ENCODE assay signal across 8 mouse cellular contexts in the genomic region with DNA sequence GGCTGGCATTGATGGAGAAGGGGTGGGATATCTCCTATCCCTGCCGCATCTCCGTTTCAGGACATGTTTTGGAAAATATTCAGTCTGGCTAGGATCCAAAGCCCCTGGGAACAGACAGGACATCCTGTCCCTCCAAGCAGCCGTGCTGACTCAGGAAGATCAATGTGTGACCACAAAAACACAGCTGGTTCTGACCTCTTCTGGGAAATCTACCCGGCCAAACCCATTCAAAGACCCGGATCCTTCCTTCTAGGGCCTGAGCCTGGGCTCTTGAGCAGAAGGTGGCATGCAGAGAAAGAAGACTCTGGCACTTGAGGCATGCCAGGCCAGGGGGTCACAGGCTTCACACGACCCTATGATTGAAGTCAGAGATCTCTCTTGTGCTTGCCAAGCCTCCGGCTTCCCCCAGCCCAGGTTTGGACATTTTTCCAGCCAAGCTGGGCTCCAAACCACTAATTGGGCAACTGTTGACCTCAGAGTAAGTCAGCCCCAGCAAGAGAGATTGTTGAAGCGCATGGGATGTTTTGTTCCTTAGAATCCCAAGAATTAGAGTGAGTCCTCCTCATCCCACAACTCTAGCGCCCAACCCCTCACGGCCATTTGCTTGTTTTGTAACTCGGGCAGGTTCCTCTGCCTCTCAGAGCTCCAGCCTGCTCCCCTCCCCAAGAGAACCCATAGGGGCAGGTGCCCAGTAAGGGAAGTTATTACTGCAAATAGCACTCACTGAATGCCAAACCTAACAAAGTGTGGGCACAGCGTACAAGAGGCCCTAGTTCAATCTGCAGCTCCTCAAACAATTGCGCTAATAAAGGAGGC. TPM values are rescaled to one million over a fixed set of nuclear protein-coding genes. Genes with fewer than 3 reads are reported as not detected.
DNase-seq lines count a peak whose midpoint lies in the region; ATAC-seq and TF ChIP-seq lines count a peak whose summit lies in the region.

No protein-coding gene starts in this region.

- no peak for TF ChIP-seq CTCF in lung, embryonic 14.5 days (IDR thresholded peaks at IDR 0.05; ENCODE audit: low read depth)

- no peak overlapping the region for H3K4me2 ChIP-seq in kidney, embryonic 14.5 days (replicated peaks; ENCODE audit: low read depth, low read length)
- no peak overlapping the region for H3K4me2 ChIP-seq in lung, embryonic 14.5 days

- 68% methylated on average over 13 of the region's 13 CpGs for WGBS in kidney, embryonic 14.5 days
- WGBS in embryonic facial prominence, embryonic 10.5 days, result 74% methylated on average over 13 of the region's 13 CpGs
- 51% methylated on average over 13 of the region's 13 CpGs for WGBS in lung, embryonic 14.5 days

- no peak for ATAC-seq in kidney, embryonic 14.5 days (ENCODE audit: low FRiP score, low TSS enrichment)
- ATAC-seq in lung, embryonic 14.5 days (ENCODE audit: insufficient read depth), result peak; percentile 40; the same call in 1 of the 2 replicates
- ATAC-seq in monocyte, adult 5-6 weeks (replicated peaks; ENCODE audit: insufficient number of reproducible peaks, low FRiP score, low TSS enrichment, poor library complexity, severe bottlenecking), result no peak

- no peaks in the 10 kb centered on the region for H3K36me3 ChIP-seq in kidney, embryonic 14.5 days (ENCODE audit: control insufficient read depth, insufficient read depth, low read length)
- no peaks in the 10 kb centered on the region for H3K36me3 ChIP-seq in embryonic facial prominence, embryonic 10.5 days (replicated peaks)
- H3K36me3 ChIP-seq in lung, embryonic 14.5 days (ENCODE audit: insufficient read depth), result no peaks in the 10 kb centered on the region

- H3K4me1 ChIP-seq in kidney, embryonic 14.5 days (ENCODE audit: control insufficient read depth, insufficient read depth, low read length), result 0 out of 2 replicates have a peak, but pooled peaks cover 4% of the 10 kb centered on the region
- H3K4me1 ChIP-seq in embryonic facial prominence, embryonic 10.5 days, result peaks cover 15% of the 10 kb centered on the region; the same call in 1 of the 2 replicates
- peaks cover 7% of the 10 kb centered on the region; the same call in 1 of the 2 replicates for H3K4me1 ChIP-seq in lung, embryonic 14.5 days (ENCODE audit: insufficient read depth)

- no peak overlapping the region for H3K4me3 ChIP-seq in kidney, embryonic 14.5 days (ENCODE audit: low read length)
- no peak overlapping the region for H3K4me3 ChIP-seq in embryonic facial prominence, embryonic 10.5 days
- no peak overlapping the region for H3K4me3 ChIP-seq in lung, embryonic 14.5 days (ENCODE audit: low read depth, low read length)

- no peaks in the 10 kb centered on the region for H3K9me3 ChIP-seq in kidney, embryonic 14.5 days (ENCODE audit: control insufficient read depth, low read length)
- H3K9me3 ChIP-seq in embryonic facial prominence, embryonic 10.5 days, result no peaks in the 10 kb centered on the region
- H3K9me3 ChIP-seq in lung, embryonic 14.5 days (ENCODE audit: low read depth, low read length), result no peaks in the 10 kb centered on the region

- H3K9ac ChIP-seq in kidney, embryonic 14.5 days (ENCODE audit: low read depth, low read length), result no peak overlapping the region
- H3K9ac ChIP-seq in lung, embryonic 14.5 days, result no peak overlapping the region

- no peaks in the 10 kb centered on the region for H3K27me3 ChIP-seq in kidney, embryonic 14.5 days (ENCODE audit: control insufficient read depth, insufficient read depth, low read length)
- no peaks in the 10 kb centered on the region for H3K27me3 ChIP-seq in embryonic facial prominence, embryonic 10.5 days (replicated peaks; ENCODE audit: low read depth, poor library complexity, severe bottlenecking)
- H3K27me3 ChIP-seq in lung, embryonic 14.5 days (ENCODE audit: insufficient read depth, low read length), result no peaks in the 10 kb centered on the region

- intact Hi-C loops in heart, postnatal 36 days (cut with DNase I), result no loop called here

- no peak overlapping the region; the same call in 1 of the 2 replicates for H3K27ac ChIP-seq in kidney, embryonic 14.5 days (ENCODE audit: low read depth, low read length)
- no peak overlapping the region for H3K27ac ChIP-seq in embryonic facial prominence, embryonic 10.5 days (replicated peaks)
- peak overlapping the region; percentile 74 for H3K27ac ChIP-seq in lung, embryonic 14.5 days (ENCODE audit: low read depth)

- peak; percentile 75 for DNase-seq in kidney, adult 11 months
- peak; percentile 10 for DNase-seq in embryonic facial prominence, embryonic 10.5 days (ENCODE audit: low spot score)
- DNase-seq in heart, postnatal 36 days, result peak; percentile 76 to 81
- DNase-seq in lung, embryonic 14.5 days, result peak; percentile 85
- no peak for DNase-seq in spleen, postnatal 10 days (ENCODE audit: low spot score in 2 of 2)
- no peak for DNase-seq in cerebellum, adult 11-12 months

RNA-seq across cellular contexts. Expression of gene Ttpal, which starts 5.8 kb away (rescaled TPM):
- 16.0 and 40.3 TPM in 2 replicates for polyA plus RNA-seq in kidney, embryonic 14.5 days (2014; fragmentation: Nextera tagmentation; extraction: Ambion mirVana)
- 31.3 and 33.4 TPM in 2 replicates for polyA plus RNA-seq in embryonic facial prominence, embryonic 10.5 days (2016; fragmentation: Nextera tagmentation; extraction: Ambion mirVana)
- 10 to 100 TPM in 1 of 2 experiments, 1 to 10 TPM in 1; 9.9 to 11.6 TPM for total RNA-seq in heart, postnatal 36 days (2021)
- 37.3 and 41.1 TPM in 2 replicates for polyA plus RNA-seq in lung, embryonic 14.5 days (2014; fragmentation: Nextera tagmentation; extraction: Ambion mirVana)
- total RNA-seq in monocyte, adult 5-6 weeks (2017), result 23.3 to 53.6 TPM (median 28.7 TPM) in 3 replicates

RNA-seq across cellular contexts. Expression of gene Serinc3, which starts 48.7 kb away (rescaled TPM):
- polyA plus RNA-seq in kidney, embryonic 14.5 days (2014; fragmentation: Nextera tagmentation; extraction: Ambion mirVana), result 35.4 and 43.0 TPM in 2 replicates
- 21.9 and 22.1 TPM in 2 replicates for polyA plus RNA-seq in embryonic facial prominence, embryonic 10.5 days (2016; fragmentation: Nextera tagmentation; extraction: Ambion mirVana)
- total RNA-seq in heart, postnatal 36 days (2021), result 100 to 1,000 TPM; 316 to 421 TPM
- polyA plus RNA-seq in lung, embryonic 14.5 days (2014; fragmentation: Nextera tagmentation; extraction: Ambion mirVana), result 56.2 and 62.5 TPM in 2 replicates
- 811 to 879 TPM (median 868 TPM) in 3 replicates for total RNA-seq in monocyte, adult 5-6 weeks (2017)

Comparison
In these comparisons a context has a peak if more than half of its experiments do, and no peak if none do; other contexts are left out.
1. DNase-seq: peak in kidney, adult 11 months (single experiment), embryonic facial prominence, embryonic 10.5 days (single experiment), heart, postnatal 36 days (2 of 2) and lung, embryonic 14.5 days (single experiment); none in spleen, postnatal 10 days (0 of 2) and cerebellum, adult 11-12 months (single experiment).